Mouse (Mus musculus) ES-Bruce4 (cell line): ENCODE measurements at regions not wholly inside any gene's neighbourhood (a gene's known extent, or its start where the extent isn't known, plus 50 kb on each side); places are given as distances from the start of the nearest gene placed in this dataset.

Source experiments
- CTCF ChIP-seq: IDR thresholded peaks from one replicate; pipeline ENCODE4 v1.8.1; 2011; ENCODE audit warnings: low read depth, low read length
- EP300 ChIP-seq: IDR thresholded peaks from 2 replicates; pipeline ENCODE4 v1.6.1; 2011; ENCODE audit warnings: low read depth, low read length; ENCODE audit not compliant: insufficient read depth
- POLR2A ChIP-seq: IDR thresholded peaks from one replicate; pipeline ENCODE4 v1.8.1; 2011; ENCODE audit warnings: low read length; ENCODE audit not compliant: insufficient read depth

DNA sequence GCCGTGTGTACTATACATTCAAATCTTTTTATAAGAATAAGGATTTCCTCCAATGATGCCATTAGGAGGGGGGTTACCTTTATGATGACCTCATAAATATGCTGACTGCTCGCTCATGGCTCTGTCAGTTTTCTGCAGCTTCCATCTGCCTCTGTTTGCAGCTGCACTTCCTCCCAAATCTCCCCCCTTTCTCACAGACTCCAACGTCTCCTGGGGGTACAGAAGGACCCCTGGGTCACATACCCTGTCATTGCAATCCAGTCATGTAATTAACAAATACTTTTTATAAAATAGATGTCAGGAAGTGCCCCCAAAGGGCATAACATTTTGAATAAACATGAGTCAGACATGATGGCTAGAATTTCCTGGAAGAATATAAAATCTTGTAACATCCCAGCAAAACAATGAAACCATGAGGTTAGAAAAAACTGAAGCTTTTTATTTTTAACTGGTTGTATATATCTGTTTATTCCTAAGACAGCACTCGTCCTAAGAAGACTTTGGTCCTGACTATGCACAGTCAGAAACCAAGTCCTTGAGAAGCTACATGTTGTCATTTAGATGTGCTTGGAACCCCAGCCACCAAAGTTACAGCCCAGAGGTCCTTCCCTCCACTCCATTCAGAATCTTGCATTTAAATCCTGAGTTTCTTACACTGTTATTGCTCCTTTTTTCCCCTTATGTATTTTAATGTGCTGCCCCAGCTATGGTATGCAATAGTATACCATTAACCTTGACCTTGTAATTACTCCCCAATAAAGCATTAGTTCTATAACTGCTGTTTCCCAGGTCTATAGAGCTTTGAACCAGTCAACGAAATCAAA is 386.0 kb upstream of the Pik3r1 start:
- no peak for TF ChIP-seq CTCF
- TF ChIP-seq POLR2A: no peak
- no peak for TF ChIP-seq EP300
